ENCODE assay signal across 14 mouse cellular contexts in the genomic region with DNA sequence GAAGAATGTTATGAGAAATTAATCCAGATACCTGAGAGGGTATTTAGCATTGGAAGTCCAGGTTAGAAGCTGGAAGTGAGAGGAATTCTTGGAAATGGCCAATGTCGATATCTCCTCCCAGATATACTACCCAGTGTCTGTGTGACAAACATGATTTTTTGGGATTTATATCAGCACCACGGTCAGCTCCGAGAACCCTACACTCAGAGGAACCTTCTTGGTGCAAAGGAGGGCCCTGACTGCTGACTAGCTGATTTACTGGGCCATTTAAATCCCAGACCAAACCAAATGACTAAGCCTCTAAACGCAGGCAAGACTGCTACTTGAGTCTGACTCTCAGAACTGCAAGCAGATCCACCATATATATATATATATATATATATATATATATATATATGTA.
DNase-seq lines count a peak whose midpoint lies in the region; ATAC-seq lines count a peak whose summit lies in the region.
"Had no signal": no experiment of that assay in that cellular context is flagged by ENCODE, and none has a peak within 500 bp of the region (broad histone marks: within the 10 kb centered on the region; RNA-seq: fewer than 3 reads in every experiment).

No protein-coding gene starts in this region.

- 64% methylated on average over 4 of the region's 4 CpGs for WGBS in neural tube, embryonic 15.5 days

- peak; percentile 26 for DNase-seq in adrenal gland, postnatal 14 days
- DNase-seq in adrenal gland, postnatal 25 days = no peak
- DNase-seq in neural tube, embryonic 10.5 days (ENCODE audit: extremely low spot score, low spot score) = peak; percentile 30
- peak; percentile 33 for DNase-seq in embryo, embryonic 9.5 days (ENCODE audit: extremely low spot score)
- no peak for DNase-seq in frontal cortex, postnatal 14 days (ENCODE audit: low spot score in 2 of 2)
- no peak for DNase-seq in right cerebral cortex, postnatal 10 days (ENCODE audit: low spot score in 2 of 2)
- DNase-seq in cerebellum, postnatal 36 days = no peak
- DNase-seq: cerebellum, postnatal 10 days; left cerebral cortex, postnatal 4 days; right cerebral cortex, postnatal 14 days had no signal

- H3K36me3 ChIP-seq in neural tube, embryonic 15.5 days = no peaks in the 10 kb centered on the region
- H3K36me3 ChIP-seq: G1E had no signal

- ATAC-seq in neural tube, embryonic 15.5 days (ENCODE audit: low FRiP score) = no peak
- ATAC-seq: forebrain, embryonic 14.5 days; midbrain, embryonic 16.5 days had no signal

- H3K27ac ChIP-seq in neural tube, embryonic 15.5 days (replicated peaks) = no peak overlapping the region

- H3K4me1 ChIP-seq in neural tube, embryonic 15.5 days = peaks cover 22% of the 10 kb centered on the region; the same call in 1 of the 2 replicates

- no peak overlapping the region for H3K4me2 ChIP-seq in neural tube, embryonic 15.5 days

- H3K27me3 ChIP-seq in neural tube, embryonic 15.5 days (replicated peaks) = no peaks in the 10 kb centered on the region

- H3K4me3 ChIP-seq in neural tube, embryonic 15.5 days (replicated peaks) = no peak overlapping the region

- no peaks in the 10 kb centered on the region for H3K9me3 ChIP-seq in neural tube, embryonic 15.5 days (replicated peaks)

- H3K9ac ChIP-seq in neural tube, embryonic 15.5 days (replicated peaks) = no peak overlapping the region

Comparison
In these comparisons a context has a peak if more than half of its experiments do, and no peak if none do; other contexts are left out.
1. DNase-seq: peak in adrenal gland, postnatal 14 days (single experiment), neural tube, embryonic 10.5 days (single experiment) and embryo, embryonic 9.5 days (single experiment); none in adrenal gland, postnatal 25 days (single experiment), frontal cortex, postnatal 14 days (0 of 2), right cerebral cortex, postnatal 10 days (0 of 2) and cerebellum, postnatal 36 days (0 of 2).